ENCODE assay signal across 9 mouse cellular contexts in the genomic region with DNA sequence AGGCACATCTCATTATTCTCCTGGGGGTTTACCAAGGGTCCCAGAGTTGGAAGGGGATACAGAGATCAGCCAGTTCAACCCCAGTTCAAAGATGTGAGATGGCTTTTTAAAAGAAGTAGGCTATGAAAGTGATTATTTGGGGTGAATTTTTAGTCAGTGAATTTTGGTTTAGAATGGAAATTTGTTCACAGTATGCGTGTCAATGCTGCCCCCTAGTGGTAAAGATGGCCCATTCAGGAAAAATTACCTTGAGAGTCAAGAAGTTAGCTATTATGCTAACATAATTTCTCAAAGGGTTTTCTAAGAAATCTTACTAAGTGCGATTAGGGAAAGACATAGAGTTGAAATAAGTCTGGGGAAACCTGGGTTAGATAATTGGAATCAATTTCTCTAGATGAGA. TPM values are rescaled to one million over a fixed set of nuclear protein-coding genes. Genes with fewer than 3 reads are reported as not detected.
DNase-seq lines count a peak whose midpoint lies in the region; ATAC-seq and TF ChIP-seq lines count a peak whose summit lies in the region.
"Had no signal": no experiment of that assay in that cellular context is flagged by ENCODE, and none has a peak within 500 bp of the region (broad histone marks: within the 10 kb centered on the region; RNA-seq: fewer than 3 reads in every experiment).

No protein-coding gene starts in this region.

- no peak for TF ChIP-seq POLR2A in spleen, adult 2 months (IDR thresholded peaks at IDR 0.05; ENCODE audit: low read depth, low read length)

- TF ChIP-seq CTCF in spleen, adult 2 months (IDR thresholded peaks at IDR 0.05; ENCODE audit: extremely low read depth, insufficient read depth, insufficient read length, insufficient replicate concordance) = peak; percentile 22; the same call in 1 of the 2 replicates

- no peaks in the 10 kb centered on the region for H3K4me1 ChIP-seq in heart, embryonic 10.5 days
- no peaks in the 10 kb centered on the region for H3K4me1 ChIP-seq in spleen, adult 2 months (ENCODE audit: control insufficient read depth, insufficient read depth, insufficient read length)
- H3K4me1 ChIP-seq: liver, embryonic 13.5 days had no signal

- DNase-seq in heart, embryonic 10.5 days (ENCODE audit: low spot score) = peak; percentile 53
- no peak for DNase-seq in heart, adult 8-10 months (ENCODE audit: low spot score)
- DNase-seq in spleen, adult 2 months (ENCODE audit: low read depth in 1 of 2, low spot score in 2 of 2) = peak; percentile 9 to 11
- no peak for DNase-seq in spleen, postnatal 4 days (ENCODE audit: low spot score in 2 of 2)
- DNase-seq in c-Kit-positive CD71-positive TER-119-positive erythroid progenitor cells, embryonic 14.5 days (ENCODE audit: low spot score) = peak; percentile 22
- peak; percentile 36 for DNase-seq in retina, adult 2 months (ENCODE audit: low read depth, low spot score)
- DNase-seq in yolk sac, embryonic 10.5 days (ENCODE audit: low spot score) = no peak
- DNase-seq: liver, embryonic 13.5 days had no signal

- no peaks in the 10 kb centered on the region for H3K9me3 ChIP-seq in heart, embryonic 10.5 days
- H3K9me3 ChIP-seq: liver, embryonic 13.5 days had no signal

- H3K27me3 ChIP-seq in heart, embryonic 10.5 days (ENCODE audit: insufficient read depth, poor library complexity, severe bottlenecking) = no peaks in the 10 kb centered on the region
- no peaks in the 10 kb centered on the region for H3K27me3 ChIP-seq in spleen, adult 2 months (ENCODE audit: control insufficient read depth, insufficient read depth, low read length)
- H3K27me3 ChIP-seq: liver, embryonic 13.5 days had no signal

- H3K27ac ChIP-seq in heart, embryonic 10.5 days = no peak overlapping the region
- H3K27ac ChIP-seq in spleen, adult 2 months (ENCODE audit: insufficient read depth, low read length) = no peak overlapping the region
- H3K27ac ChIP-seq: liver, embryonic 13.5 days had no signal

- no peak overlapping the region for H3K4me3 ChIP-seq in heart, embryonic 10.5 days
- H3K4me3 ChIP-seq in spleen, adult 2 months (ENCODE audit: extremely low read depth, insufficient read depth, insufficient read length) = no peak overlapping the region
- H3K4me3 ChIP-seq: liver, embryonic 13.5 days had no signal

- H3K36me3 ChIP-seq in heart, embryonic 10.5 days = no peaks in the 10 kb centered on the region
- H3K36me3 ChIP-seq in spleen, adult 2 months (ENCODE audit: control insufficient read depth, insufficient read depth, low read length) = no peaks in the 10 kb centered on the region
- H3K36me3 ChIP-seq: liver, embryonic 13.5 days had no signal

- 8% methylated on average over 2 of the region's 2 CpGs for WGBS in heart, embryonic 10.5 days
- 8% methylated on average over 2 of the region's 2 CpGs for WGBS in spleen, adult 2 months

- peak; percentile 43 for ATAC-seq in inflammation-experienced regulatory T-cells, adult 6 months

RNA-seq across cellular contexts. Expression of gene Ccdc190, which starts 10.9 kb away (rescaled TPM):
- polyA plus RNA-seq in heart, embryonic 10.5 days (2016; fragmentation: Nextera tagmentation; extraction: Ambion mirVana) = not detected in 2 replicates
- total RNA-seq in heart, adult 8-10 months (2022) = not detected
- polyA plus RNA-seq in spleen, adult 2 months (2012; rRNA removed) = 0.11 TPM in 1 of 2 replicates, not detected in the other
- not detected for polyA plus RNA-seq in inflammation-experienced regulatory T-cells, adult 6 months (2017; shearing (Covaris generic))
- polyA plus RNA-seq: liver, embryonic 13.5 days had no signal

RNA-seq across cellular contexts. Expression of gene Hsd17b7, which starts 29.7 kb away (rescaled TPM):
- 27.8 and 30.4 TPM in 2 replicates for polyA plus RNA-seq in heart, embryonic 10.5 days (2016; fragmentation: Nextera tagmentation; extraction: Ambion mirVana)
- total RNA-seq in heart, adult 8-10 months (2022) = 10 to 100 TPM; 10.5 to 15.8 (median 12.7) TPM
- 1.8 and 2.4 TPM in 2 replicates for polyA plus RNA-seq in spleen, adult 2 months (2012; rRNA removed)
- polyA plus RNA-seq in inflammation-experienced regulatory T-cells, adult 6 months (2017; shearing (Covaris generic)) = 10 to 100 TPM in 1 of 3 experiments, 1 to 10 TPM in 2; 7.9 to 11.0 (median 9.6) TPM

Comparison
In these comparisons a context has a peak if more than half of its experiments do, and no peak if none do; other contexts are left out.
1. DNase-seq: peak in heart, embryonic 10.5 days (single experiment), spleen, adult 2 months (2 of 2), c-Kit-positive CD71-positive TER-119-positive erythroid progenitor cells, embryonic 14.5 days (single experiment) and retina, adult 2 months (single experiment); none in heart, adult 8-10 months (single experiment), spleen, postnatal 4 days (0 of 2) and yolk sac, embryonic 10.5 days (single experiment).